Mouse (Mus musculus) brain, embryonic 14.5 days (tissue): ENCODE measurements around the gene Spats2. TPM values are rescaled to one million over a fixed set of nuclear protein-coding genes. Genes with fewer than 3 reads are reported as not detected.
"Not testable (repeated sequence)": the region's sequence is repeated elsewhere in the genome, so short reads cannot be mapped to it uniquely, and the experiment has no call there.

Experiments
- DNase-seq: peaks from one replicate; pipeline ENCODE4 v3.0.0-alpha.2; 2011; ENCODE audit warnings: low read depth
- CTCF ChIP-seq: fragments of 200-500 bp; IDR thresholded peaks from 2 replicates; pipeline ENCODE4 v1.5.1; 2012; ENCODE audit warnings: inconsistent platforms, mild to moderate bottlenecking, moderate library complexity, borderline replicate concordance; ENCODE audit not compliant: insufficient read depth, insufficient read length; ENCODE audit errors: extremely low read depth
- POLR2A ChIP-seq: fragments of 200-500 bp; IDR thresholded peaks from 2 replicates; pipeline ENCODE4 v1.6.1; 2012; ENCODE audit warnings: mild to moderate bottlenecking, inconsistent platforms, borderline replicate concordance; ENCODE audit not compliant: poor library complexity, insufficient read depth, insufficient read length, severe bottlenecking; ENCODE audit errors: extremely low read depth
- polyA plus RNA-seq: library from polyadenylated mRNA; depleted of rRNA; stranded (reverse); fragments of >200 nt; gene quantifications from 2 replicates; pipeline ENCODE4 v1.2.3, GENCODE M21; 2012

Spats2 gene
- polyA plus RNA-seq, 1 experiment: 47.3 TPM

DNA sequence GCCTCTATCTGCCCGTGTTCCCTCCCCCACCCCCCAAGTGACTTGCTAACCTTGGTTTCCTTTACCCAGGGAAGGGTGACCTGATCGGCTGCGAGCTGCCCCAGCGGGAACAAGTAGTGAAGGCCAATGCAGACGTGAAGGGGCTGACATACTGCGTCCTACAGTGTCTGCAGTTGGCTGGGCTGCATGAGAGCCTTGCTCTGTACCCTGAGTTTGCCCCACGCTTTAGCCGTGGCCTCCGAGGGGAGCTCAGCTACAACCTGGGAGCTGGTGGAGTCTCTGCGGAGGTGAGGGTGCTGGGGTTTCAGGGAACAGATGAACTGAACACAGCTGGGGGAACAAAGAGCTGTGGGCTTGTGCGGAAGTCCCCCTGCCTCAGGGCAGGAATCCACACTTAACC is 112.3 kb downstream of the Spats2 start:
- no peak for TF ChIP-seq POLR2A
- TF ChIP-seq CTCF: no peak
- no peak for DNase-seq

DNA sequence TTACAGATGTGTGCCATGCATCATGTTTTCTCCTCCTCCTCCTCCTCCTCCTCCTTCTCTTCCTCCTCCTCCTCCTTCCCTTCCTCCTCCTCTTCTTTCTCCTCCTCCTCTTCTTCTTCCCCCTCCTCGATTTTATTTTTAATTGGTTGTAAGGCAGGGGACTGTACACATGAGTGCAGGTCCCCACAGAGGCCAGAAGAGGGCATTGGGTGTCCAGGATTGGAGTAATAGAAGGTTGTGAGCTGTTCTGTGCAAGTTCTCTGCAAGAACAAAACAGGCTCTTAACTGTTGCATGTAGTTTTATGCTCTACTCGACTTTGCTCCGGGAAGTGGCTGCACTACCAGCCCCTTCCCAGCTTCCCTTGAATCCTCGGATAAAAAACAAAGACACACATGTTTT is 114.4 kb downstream of the Spats2 start:
- DNase-seq: peak; percentile 7
- TF ChIP-seq CTCF (no peak), POLR2A (no peak)

DNA sequence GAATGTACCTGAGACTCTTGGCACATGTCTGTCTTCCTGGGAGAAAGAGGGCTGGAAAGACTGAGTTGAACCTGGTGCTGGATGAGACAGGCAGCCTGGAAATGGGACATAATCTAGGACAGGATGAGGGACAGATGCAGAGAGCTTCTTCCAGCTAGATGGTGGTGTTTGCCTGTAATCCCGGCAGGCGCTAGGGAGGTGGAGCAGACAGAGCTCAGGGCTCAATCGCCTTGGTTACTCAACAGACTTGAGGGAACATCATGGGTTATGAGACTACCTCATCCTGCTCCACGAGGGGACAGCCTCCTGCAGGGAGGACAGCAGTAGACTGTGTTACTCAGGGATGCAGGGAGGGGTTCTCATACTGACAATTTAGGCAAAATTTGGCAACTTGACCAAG is 115.5 kb downstream of the Spats2 start:
- TF ChIP-seq CTCF (no peak), POLR2A (no peak)
- no peak for DNase-seq

DNA sequence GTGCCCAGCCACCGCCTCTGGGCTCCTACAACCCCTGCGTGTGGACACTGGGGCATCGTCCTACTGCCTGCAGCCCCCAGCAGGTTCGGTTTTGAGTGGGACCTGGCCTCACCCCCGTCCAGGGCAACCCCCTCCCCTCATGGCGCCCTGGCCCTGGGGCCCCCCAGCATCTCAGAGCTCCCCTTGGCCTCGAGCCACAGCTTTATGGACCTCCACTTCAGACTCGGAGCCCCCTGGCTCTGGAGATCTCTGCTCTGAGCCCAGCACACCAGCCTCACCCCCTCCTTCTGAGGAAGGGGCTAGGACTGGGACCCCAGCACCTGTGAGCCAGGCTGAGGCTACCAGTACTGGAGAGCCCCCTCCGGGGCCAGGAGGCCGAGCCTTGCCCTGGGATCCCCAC is 116.3 kb downstream of the Spats2 start:
- DNase-seq: no peak
- TF ChIP-seq CTCF (no peak), POLR2A (no peak)

DNA sequence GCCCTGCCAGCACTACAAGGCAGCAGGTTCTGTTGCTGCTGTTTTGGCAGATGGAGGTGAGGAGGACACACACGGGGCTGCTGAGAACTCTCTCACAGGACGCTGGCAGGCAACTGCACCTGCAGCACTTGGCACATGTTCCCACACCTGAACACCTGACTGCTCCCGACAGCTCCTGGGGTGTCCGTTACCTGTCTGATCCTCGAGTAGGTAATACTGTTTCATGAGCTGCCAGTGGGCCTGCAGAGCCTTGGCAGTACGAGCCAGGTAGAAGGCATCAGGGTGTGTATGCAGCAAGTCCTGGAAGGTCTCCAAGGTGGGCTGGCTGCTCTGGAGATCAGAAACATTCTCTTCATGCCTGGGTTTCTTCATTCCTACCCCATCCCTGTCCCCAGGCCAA is 121.0 kb downstream of the Spats2 start:
- DNase-seq: not testable (repeated sequence)

DNA sequence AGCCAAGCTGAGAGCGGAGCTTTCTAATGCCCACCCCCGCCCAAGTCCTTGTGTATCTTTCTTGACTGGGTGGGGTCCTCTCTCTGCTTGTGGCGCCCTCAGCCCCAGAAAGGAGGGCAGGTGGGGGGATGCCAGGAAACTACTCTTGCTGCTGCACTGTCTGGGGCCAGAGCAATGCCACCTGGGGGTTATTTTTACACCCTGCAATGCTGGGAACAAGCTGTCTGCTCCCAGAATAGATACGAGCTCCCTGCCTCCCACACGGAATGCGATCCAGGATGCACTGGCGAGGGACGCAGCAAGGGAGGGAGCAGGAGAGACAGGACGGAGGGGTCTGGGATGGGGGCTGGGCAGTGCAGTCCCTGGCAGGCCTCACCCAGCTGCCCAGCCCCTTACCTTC is 123.3 kb downstream of the Spats2 start:
- TF ChIP-seq CTCF (no peak), POLR2A (no peak)
- no peak for DNase-seq

DNA sequence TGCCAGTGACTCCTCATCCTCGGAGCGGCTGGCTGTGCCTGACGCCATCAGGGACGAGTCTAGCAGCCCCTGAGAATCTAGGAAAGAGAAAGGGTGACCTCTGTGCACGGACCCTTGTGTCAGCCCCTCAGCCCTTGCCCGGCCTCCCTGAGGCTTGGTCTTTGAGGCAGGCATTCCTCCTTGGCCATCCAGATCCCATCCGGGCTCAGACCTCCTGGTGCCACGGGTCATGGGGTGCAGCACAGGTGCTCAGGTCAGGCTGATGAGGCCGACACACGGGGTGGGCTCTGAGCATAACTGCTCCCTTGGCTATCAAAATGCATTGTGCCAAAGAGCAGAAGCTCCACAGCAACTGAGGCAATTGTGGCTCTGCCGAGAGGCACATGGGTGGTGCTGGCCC is 124.2 kb downstream of the Spats2 start:
- TF ChIP-seq POLR2A: no peak
- TF ChIP-seq CTCF: no peak
- no peak for DNase-seq

DNA sequence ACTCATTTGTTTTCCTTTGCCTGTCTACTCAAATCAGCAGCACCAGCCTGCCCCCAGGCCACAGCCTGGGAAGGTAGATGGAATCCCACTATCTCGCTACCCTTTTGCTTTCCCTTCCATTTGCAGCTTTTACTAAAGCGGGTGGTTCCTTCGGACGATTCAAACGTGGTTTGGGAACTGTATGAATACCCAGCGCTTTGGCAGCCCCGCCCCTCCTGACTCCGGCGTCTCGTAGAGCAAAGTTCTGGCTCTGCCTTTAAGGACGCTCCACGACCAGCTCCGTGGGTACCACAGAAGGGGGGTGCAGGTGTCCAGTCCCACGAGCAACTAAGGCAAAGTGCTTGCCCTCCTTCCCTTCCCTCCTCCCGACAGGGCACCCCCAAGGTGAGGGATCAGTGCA is 125.4 kb downstream of the Spats2 start:
- DNase-seq: not testable (repeated sequence)

DNA sequence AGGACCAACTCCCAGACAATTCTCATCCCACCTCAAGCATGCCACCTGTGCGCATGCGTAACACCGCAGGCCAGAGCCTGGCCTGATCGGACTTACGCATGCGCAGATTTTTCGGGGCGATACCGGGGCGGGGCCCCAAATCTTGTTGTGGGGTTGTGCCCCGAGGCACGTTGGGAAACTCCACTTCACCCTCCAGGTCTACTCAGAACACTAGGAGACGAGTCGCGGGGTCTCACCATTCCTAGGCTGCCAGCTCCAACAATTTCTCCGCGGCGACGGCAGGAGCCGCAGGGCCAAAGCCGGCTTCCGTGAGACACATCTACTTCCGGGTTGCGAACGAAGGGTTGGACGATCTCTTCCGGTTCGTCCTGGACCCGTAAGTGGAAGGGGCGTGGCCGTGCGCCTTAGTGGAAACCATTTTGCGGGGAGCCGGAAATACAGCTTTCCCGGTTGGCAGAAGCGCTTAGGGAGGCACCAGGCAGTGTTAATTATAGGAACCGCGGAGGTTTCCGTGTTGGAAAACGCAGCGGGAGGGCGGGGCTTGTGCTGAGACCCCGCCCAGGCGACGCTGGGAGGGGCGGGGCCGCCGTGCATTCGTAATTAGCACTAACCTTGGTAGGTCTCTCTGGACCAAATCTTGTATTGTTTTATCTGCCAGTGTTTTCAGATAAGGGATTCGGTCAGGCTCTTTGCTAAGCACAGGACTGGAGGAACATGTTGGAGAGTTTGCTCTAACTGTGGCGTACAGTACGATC is 126.1 kb downstream of the Spats2 start, which contains the start of gene Mcrs1:
Mcrs1 (minus strand) TSS at position 336 of the 755 bp plus-strand sequence.
- TF ChIP-seq POLR2A (peak; percentile 51; the same call in 1 of the 2 replicates), CTCF (no peak)
- DNase-seq: peak; percentile 100

DNA sequence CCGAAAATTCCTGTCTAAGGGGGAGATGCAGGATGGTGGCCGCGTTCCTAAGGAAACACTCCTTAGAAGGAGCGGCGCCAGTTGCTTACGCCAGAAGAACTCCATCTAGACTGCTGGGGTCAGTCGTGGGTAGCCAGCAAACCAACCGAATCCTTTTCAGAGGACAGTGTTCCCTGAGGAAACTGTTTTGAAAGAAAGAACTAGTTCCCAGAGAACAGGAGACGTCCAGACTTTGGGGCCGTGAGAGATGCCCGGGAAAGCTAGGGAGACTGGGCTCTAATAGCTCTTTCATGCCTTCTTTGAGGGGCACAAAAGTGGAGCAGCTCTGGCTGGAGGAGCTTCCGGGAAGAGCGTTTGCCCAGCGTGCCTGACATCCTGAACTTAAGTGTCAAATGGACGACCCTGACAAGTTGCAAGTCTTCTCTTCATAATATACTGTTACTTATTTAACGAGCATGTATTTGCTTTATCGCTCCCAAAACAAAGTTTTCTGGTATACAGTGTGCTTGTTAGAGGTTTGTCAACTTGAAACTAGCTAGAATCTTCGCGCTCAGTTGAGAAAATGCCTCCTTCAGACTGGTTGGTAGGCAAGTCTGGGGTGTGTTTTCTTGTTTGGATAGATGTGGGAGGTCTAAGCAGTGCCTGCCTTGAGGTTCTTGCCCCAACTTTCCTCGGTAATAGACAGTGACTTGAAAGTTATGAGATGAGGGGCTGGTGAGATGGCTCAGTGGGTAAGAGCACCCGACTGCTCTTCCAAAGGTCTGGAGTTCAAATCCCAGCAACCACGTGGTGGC is 126.9 kb downstream of the Spats2 start:
- DNase-seq: no peak
- TF ChIP-seq CTCF (no peak), POLR2A (no peak)

DNA sequence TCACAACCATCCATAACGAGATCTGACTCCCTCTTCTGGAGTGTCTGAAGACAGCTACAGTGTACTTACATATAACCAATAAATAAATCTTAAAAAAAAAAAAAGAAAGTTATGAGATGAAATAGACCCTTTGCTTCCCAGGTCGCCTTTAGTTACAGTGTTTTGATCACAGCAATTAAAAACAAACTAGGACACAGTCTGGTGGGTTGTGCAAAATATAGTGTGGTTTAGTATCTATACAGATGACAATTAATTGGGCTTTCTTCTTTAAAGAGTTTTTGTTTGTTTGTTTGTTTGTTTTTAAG is 127.4 kb downstream of the Spats2 start:
- not testable (repeated sequence) for DNase-seq

DNA sequence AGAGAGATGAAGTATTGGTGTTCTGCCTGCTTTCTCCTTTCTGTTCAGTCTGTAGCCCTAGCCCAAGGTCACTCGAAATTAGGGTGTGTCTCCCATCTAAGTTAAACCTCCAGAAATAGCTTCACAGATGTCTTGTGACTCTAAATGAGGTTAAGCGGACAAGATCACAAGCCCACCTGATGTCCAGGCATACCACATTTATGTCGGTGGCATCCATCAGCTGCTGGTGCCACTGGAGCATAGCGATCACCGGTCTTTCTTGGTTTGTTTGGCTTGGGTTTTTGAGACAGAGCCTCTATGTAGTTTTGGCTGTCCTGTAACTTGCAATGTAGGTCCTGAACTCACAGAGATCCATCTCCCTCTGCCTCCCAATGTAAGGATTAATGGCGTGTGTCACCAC is 128.1 kb downstream of the Spats2 start:
- no peak for DNase-seq
- no peak for TF ChIP-seq CTCF
- TF ChIP-seq POLR2A: no peak
